Mouse (Mus musculus): ENCODE measurements around the gene Gm10197.

DNA sequence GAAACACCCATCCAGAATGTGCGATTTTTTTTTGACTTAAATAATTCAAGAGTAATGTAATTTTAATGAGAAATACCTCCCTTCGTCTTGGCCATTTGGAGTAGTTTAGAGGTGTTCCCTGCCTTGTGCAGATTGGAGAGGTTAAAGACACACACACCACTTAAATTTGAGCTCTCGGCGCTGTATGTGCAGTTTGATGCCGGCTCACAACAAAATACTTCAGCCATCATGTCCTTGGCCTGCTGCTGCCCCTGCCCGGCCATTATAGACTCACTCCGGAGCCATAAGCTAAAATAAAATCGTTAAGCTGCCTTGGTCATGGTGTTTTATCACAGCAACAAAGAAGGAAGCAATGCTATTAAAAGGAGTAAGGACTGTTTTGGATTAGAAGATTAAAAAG, 19.8 kb upstream of the Gm10197 start:
- TF ChIP-seq GATA1 (IDR thresholded peaks at IDR 0.05; ENCODE audit: low read length) (no peak), TAL1 (IDR thresholded peaks at IDR 0.05; ENCODE audit: low read length) (no peak)

Measured in erythroblast, embryonic 14.5 days (primary cell).